Mouse (Mus musculus) right cerebral cortex, postnatal 36 days (tissue): ENCODE results near the gene Hook2.
A peak's percentile ranks its signal among the peaks of the same experiment; 100 is the strongest.

ENCODE experiments used
- DNase-seq, 2 experiments: peaks; one replicate each; pipeline ENCODE4 v3.0.0; 2022; ENCODE audit warnings: low spot score in 2 of 2, mixed read lengths in 1 of 2

The Hook2 gene

DNA sequence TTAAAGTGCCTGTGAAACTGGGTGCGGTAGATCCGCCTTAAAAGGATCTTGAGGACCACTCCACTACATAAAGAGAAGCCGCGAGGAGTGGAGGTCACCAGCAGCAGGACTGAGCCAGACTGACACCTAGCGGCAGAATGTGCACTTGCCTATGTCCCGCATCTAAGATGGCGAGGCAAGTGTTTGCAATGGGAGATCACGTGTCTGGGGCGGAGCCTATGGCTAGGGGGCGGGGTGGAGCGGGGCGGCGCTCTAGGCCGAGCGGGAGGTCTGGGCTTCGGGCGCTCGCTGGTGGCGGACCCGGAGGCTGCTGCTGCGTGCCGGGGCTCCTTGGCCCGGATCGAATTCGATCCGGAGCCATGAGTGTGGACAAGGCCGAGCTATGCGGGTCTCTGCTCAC, at the start of gene Hook2:
Gene Hook2 (plus strand): TSS at position 255 of the 400 bp plus-strand sequence.
- peak; percentile 95 to 96 for DNase-seq

DNA sequence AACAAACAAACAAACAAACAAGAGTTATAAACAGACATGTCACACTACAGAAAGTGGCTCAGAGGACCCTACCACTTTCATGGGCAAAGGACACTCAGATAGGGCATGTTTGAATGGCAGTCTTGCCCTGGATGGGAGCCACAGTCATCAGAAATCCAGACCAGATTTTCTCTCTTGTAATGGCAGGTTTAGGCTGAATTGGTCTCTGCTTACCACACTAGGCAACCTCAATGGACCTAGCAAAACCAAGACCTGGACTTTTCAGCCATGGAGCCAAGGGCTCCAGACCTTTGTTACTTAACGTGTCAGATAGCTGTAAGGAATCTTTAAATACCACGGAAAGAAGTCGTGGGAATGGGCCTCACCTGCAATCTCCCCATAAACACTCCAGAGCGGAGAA, 46.7 kb upstream of the Hook2 start:
- DNase-seq, result no peak

DNA sequence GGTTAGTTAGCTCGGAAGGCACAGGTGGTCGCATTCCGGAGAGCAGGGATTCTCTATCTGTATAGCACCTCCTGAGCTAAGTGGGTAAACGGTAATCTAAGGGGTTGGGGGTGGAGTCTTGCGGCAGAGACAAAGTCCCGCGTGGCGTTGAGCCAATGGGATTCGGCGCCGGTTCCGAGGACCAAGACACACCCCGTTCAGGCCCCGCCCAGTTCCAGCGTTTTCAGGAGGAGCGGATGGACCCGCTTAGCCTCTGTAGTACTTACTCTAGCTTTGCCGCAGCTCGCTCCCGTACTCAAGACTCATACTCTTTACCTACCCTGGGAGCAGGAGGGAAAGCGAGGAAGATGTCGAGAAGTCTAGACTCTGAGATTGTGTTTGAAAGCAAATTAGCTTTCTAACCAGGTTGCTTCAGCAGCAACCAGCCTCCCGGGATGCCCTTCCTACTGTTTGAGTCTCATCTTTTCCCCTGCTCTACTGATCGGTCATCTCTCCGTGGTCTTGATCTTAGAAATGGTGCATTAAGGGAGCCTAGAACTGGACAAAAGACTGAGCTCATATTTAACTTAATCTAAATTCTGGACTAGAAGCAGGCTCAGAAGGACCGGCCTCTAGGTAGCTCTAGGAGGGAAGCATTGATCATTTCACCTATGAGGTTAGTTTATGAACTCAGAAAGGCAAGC, 45.8 kb upstream of the Hook2 start:
- DNase-seq, result peak in 1 of 2 experiments; percentile 66

DNA sequence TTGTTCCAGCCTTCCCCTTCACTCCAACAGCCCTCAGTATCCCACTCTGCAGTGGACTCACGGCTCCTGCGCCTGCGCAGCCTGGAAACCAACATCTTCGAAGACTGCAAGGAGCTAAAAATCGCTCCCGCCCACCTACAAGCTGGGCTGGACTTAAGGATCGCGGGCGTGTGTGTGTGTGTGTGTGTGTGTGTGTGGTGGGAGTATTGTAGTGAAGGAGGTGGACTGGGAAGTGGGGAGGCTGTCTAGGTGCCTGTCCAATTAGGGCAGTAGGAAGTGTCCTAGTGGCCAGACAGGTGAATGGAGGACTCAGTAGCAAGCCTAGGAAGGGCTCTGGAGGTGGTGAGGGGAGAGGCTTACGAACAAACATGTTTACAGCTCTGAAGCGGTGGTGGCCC, 45.2 kb upstream of the Hook2 start:
- DNase-seq, result peak; percentile 83 to 85

DNA sequence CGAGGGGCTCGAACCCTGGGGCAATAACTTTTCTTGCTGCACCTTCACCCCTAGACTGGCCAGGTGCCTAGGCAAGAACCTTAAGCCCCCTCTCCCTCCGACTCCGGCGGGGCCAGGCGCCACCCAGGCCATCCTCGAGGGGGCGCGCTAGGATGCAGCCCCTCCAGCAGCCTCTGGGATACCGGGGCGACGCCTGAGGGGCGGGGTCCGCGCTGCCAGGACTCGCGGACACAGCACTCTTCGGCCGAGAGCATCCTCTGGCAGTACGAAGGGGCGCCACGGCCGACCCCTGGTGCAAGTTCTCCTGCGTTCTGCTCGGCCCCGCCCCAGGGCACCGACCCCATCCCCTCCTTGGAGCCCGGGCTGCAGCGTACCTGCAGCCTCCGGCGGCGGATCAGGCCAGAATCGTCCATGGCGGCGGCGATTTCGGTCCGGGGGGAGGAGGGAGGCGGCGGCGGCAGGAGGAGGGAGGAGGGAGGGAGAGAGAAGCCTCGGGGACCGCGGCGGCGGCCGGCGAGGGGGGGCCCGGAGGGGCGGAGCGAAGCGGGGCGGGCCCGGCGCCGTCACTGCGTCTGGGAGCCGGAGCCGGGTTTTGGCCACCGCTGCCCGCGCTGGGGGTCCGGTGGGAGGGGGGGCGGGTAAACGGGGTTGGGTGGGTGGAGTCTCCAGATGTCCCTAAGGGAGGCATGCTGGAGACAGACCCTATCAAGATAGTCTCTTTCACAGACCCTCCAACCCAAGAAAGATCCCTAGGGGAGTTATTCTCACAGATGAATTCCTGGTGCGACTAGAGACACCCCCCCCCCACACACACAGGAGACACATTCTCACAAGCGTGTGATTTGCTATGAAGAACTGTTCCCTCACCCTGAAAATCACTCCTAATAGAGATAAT, 44.5 kb upstream of the Hook2 start:
- no peak for DNase-seq

DNA sequence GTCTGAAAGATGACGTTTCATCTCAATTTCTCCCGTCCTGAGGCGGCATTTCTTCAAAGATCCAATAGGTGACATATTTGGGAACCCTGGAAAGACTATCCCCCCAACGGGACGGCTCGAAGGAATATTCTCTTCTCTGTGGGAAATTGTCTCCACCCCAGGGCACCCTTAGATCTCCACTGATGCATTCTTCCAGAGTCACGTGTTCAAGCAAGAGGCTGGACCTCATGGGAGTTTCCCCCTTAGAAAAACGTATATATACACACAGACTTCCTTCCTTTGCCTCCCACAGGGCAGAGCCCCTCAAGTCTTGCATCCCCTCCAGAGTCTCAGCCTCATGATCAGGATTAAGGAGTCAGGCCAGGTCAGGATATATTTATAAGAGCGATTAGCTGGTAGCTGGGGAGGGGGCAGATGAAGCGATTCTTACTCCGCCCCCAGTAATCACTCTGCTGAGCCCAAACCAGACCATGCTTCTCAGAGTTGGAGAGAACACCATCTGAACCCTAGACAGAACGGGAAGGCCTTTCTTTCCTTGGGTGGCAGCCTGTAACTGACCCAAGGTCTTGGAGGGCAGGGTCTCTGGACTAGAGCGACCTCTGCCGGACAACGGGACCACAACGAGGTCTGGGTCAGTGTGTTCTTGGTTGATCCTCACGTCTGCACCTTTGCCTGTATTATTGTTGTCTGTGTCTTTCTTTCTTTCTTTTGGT, 43.7 kb upstream of the Hook2 start, which contains the start of gene Rtbdn:
Gene Rtbdn (plus strand): TSS at position 464 of the 713 bp plus-strand sequence.
- DNase-seq, result no peak

DNA sequence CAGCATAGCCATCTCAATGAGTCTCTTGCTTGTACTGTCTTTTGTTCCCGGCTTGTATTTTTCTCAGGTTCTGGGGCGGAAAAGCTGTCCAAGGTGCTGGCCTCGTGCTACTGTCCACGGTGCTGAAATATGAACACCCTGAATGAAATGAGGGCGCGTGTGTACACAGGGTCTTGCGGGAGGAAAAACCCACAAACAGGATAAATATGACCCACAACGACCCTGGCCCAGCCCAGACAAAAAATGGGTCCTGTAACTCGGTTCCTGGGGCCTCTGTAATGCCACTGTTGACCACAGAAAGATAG, 43.2 kb upstream of the Hook2 start:
- no peak for DNase-seq

DNA sequence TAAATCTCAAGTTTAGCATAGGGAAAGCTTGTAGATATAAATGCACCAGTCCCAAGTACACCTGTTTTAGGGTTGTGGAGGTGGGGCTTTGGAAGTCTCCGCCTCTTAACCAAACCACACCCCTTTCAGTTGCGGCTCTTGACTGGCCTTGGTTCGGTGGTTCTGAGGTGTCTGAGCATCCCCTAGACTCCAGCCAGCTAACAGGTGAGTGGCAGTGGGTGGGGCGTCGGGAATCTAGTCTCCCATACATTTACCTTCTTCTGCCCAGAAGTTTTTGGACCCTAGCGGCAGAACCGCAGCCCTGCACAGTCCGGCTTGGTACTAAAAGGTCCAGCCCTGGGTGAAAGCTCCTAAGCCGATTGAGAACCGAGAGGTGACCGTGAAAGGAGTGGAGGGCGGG, 40.6 kb upstream of the Hook2 start:
- no peak for DNase-seq

DNA sequence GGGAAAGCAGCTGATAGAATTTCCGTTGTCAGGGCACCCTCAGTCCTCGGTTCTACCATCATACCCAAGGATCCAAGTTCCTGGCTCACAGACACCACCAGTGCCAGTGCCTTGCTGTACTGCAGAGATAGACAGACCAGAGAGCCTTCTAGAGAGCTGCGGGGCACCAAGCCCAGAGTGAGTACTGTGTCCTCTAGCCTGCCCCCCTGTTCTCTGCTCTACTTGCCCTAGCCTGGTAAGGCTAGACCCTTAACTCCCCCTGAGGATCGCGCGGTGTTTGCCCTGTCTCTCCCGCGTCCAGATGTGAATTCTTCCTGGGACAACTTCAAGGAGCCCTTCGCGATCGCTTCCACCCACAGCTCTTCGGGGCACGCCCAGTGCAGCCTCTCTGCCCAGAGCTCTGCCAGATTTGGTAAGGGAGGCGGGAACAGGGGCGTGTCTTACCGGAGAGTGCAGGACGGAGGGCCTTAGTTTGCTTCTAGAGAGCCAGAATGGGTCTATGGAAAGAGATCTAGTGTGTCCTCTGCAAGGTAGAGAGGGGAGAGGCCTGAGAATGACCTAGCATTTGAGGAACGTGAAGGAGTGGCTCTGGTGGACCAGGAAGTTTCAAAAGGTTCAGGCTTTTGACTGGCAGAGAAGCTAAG, 37.7 kb upstream of the Hook2 start:
- no peak for DNase-seq

DNA sequence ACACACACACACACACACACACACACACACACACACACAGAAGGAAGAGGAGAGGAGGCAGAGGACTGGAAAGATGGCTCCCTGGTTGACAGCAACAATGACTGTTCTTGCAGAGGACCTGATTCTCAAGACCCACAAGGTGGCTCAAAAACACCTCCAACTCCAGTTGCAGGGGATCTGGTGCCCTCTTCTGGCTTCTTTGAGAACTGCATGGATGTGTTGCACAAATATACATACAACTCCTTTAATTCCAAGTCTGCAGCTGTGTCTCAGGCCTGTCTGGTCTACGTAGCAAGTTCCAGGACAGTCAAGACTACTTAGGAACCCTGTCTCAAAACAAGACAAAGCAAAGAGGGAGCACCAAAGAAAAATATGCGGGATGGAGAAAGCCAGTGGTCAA, 33.6 kb upstream of the Hook2 start:
- peak in 1 of 2 experiments; percentile 58 for DNase-seq

DNA sequence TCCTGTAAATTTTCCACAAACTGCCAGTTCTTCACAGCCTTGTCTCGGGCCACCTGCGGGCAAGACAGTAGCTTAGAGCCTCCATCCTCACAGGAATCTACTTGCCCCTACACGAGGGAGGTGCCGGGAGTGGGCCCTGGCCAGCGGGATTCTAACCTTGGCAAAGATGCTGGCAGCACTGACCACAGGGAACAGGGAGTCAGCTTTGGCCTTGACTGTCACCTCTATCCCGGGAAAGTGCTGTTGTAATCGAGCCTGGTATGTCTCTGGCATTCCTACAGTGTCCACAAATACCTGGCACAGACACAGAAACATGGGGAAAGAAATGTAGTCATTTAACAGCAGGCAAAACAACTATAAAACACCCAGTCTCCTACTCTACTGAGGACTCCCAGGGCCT, 30.6 kb upstream of the Hook2 start:
- DNase-seq, result no peak

DNA sequence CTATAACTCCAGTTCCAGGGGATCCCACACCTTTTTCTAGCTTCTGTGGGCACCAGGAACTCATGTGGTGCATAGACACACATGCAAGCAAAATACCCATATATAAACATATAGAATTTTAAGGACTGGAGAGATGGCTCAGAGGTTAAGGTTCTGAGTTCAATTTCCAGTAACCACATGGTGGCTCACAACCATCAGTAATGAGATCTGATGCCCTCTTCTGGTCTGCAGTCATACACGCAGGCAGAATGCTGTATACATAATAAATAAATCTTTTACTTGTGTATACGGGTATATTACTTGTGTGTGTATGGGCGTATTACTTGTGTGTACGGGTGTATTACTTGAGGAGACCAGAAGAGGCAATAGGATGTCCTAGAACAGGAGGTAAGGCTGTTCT, 26.5 kb upstream of the Hook2 start:
- no peak for DNase-seq

DNA sequence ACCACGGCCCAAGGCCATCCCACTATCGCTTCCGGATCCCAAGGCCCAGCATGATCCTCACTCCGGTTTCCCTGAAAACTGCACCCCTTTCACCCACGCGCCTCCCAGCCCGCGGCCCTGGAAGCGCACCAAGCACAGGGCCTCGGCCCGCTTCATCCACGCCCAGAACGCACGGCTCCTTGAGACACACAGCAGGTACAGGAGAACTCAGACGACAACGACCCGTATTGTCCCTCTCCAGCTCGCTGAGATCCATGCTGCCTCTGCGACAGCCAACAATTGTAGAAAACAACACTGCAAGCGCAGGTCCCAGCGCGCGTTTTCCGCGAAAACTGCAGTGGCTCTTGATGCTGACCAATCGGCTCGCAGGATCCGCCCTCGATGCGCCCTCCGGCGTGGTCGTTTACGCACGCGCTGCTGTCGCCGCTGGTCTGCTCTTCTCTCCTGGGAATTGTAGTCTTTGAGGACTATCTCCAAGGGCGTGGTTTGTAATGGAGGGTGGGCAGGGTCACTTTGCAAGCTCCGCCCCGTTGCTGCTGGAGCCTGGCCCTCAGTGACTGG, 24.6 kb upstream of the Hook2 start:
- peak; percentile 95 to 96 for DNase-seq

DNA sequence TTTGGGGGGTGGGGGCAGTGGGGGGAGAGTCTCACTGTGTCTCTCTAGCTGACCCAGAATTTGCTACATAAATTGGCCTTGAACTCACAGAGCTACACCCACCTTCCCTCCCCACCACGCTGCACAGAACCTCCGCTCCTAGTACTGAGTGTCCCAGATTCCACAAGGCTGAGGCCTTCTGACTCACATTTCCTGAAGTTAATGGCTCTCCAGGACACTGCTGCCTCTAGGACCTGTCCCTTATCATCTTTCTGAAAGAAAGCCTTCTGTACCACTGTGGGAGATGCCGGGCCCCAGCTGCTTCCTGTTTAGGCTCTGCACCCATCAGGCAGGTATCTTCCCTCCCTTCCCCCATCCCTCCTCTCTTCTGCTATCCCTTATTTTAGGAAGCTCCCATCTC, 23.8 kb upstream of the Hook2 start:
- DNase-seq, result no peak

DNA sequence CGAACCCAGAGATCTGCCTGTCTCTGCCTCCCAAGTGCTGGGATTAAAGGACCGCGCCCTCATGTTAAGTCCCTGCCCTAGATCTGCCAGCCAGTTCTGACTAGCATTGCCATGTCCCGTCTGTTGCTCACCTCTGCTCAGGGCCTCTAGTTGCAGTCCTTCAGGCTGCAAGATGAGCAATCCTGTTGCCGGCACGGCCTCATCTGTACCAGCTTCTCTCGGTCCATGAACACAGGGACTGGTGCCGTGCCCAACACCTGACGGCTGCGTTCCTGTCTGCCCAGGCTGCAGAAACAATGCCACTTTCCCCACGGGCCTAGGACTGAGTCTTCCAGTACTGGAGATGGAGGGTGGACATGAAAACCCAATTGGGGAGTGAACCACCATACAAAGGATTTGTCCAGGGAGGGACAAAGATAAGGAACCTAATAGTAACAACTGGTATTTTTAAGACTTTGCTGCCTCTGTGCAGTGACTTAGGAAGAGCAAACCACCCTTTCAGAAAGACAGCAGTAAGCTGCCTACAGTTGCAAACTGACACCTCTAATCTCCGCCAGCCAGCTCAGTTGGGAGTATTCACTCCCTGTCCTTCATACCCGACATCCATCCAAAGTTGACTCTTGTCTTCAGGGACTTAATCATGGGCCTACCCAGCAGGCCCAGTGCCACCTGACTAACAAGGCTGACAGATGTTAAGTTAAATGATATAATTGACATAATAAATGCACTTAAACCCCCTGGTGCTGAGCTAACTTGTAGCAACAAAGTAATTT, 22.7 kb upstream of the Hook2 start:
- no peak for DNase-seq

DNA sequence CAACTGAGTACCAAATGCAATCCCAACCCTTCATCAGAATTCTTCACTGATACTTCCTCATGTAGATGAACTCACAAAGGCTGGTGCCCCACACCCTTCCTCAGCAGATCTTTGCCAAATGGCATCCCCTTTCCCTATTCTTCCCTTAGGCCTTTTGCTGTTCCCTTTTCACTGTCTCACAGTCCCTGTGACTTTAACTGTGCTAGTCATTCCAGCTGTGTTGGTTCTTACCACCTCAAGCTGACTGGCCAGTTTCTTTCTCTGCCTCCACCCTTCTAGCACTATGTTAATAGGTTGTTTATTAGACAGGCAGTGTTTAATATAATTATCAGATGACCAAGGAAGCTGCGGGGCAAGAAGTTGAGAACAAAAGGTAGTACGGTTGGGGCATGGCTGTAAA, 21.8 kb upstream of the Hook2 start:
- no peak for DNase-seq

DNA sequence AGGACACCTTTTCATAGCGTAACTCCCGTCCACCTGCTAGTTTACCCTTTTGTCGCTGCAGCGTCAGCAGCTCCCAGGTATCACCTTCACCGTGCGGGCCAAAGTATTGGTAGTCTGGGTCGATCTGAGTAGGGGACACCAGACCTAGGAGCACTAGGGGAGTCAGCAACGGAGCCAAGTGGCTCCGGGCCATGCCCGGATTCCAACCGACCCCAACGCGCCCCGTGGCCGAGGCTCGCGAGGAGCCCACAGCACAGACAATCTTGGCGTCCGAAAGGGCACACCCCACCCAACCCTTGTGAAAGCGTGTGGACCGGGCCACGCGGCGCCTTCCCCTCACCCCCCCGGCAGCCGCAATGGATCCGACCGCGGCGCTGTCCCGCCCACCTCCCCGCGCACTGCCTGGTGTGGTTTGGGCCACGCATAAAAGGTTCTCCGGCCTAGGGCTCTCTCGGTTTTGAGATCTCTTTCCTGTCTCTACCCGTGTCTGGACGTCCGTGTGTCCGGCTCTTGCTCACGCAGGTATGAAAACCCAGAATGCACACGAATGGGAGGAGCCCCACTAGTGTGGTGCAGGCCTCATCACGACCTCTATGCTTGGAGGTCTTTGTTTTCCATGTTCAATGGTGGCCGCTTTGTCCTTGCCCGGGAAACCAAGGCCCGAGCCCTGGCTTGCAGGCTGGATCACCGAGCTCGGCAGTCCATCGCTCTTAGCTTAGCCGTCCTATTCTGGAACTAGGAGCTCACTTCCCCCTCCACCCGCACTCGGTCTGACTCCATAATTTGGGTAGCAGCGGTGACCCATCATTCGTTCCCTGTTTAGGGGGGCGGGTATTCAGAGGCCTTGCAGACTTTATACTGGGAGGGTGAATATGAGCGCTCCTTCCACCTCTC, 20.9 kb upstream of the Hook2 start, which contains the start of the genes Gm49661, Prdx2 and Rnaseh2a:
Gene Gm49661 (minus strand): TSS at position 193 of the 894 bp plus-strand sequence.
Gene Prdx2 (plus strand): TSS at position 347 of the 894 bp plus-strand sequence.
Gene Rnaseh2a (minus strand): TSS at position 527 of the 894 bp plus-strand sequence.
- DNase-seq, result peak in 1 of 2 experiments; percentile 64

DNA sequence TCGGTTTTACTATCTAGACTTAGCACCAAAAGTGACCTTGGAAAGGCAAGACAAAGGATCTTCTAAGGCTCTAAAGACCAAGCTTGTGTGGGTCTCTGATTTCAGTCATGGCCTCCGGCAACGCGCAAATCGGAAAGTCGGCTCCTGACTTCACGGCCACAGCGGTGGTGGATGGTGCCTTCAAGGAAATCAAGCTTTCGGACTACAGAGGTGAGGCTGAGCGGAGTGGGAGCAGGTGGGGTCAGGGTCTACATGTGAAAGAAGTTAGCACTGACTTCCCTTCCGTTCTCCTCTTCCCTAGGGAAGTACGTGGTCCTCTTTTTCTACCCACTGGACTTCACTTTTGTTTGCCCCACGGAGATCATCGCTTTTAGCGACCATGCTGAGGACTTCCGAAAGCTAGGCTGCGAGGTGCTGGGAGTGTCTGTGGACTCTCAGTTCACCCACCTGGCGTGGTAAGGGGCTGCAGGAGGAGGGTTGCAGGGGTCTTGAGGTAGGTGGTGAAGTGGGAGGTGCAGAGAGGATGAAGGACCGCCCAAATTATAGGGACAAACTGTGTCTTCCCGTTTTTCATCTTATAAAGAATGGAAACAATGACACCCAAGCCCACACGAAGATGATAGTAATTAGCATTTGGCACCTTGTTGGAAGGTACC, 20.1 kb upstream of the Hook2 start:
- no peak for DNase-seq

DNA sequence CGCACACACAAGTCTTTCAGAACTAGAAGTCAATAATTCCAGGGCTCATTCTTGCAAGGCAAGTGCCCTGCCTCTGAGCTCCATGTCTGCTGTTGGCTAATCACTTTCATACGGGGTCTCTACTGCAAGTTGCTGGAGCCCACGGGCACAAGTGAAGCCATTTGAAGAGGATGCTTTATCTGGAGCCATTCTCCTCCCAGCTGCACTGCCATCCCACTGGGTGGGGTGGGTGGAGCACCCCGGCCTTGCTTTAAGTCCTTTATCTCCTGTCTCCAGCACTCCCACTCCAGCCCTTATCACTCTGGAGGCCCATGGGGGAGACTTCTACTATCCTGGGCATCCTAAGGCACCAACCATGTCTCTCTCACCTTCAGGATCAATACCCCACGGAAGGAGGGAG, 19.5 kb upstream of the Hook2 start:
- no peak for DNase-seq
